Mouse (Mus musculus): ENCODE measurements at regions not wholly inside any gene's neighbourhood (a gene's known extent, or its start where the extent isn't known, plus 50 kb on each side); places are given as distances from the start of the nearest gene placed in this dataset.

DNA sequence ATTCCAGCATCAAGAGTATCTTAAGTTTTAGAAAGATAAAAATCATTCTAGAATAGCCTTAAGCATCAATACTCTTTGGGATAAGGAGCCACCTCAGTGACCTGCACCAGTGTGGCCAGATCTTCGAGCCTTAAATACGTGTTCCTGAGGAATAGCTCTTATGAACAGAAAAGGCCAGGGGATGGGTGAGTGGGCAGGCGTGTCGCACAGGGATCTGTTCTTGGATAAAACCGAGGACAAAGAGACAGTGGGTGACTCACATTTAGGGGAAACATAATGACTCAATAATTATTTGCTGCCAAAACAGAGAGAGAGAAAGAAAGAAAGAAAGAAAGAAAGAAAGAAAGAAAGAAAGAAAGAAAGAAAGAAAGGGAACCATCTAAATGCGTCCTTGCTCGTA, 200.4 kb downstream of the Slc30a10 start:
- TF ChIP-seq CTCF (IDR thresholded peaks at IDR 0.05; ENCODE audit: low read depth, low read length) (no peak), POLR2AphosphoS5 (IDR thresholded peaks at IDR 0.05; ENCODE audit: insufficient replicate concordance, low read depth, low read length) (no peak)

Measured in G1E (cell line).